ENCODE assay signal across 8 mouse cellular contexts in genomic region chr7:46845211-46845977, GRCm38 (mm10). TPM values are rescaled to one million over a fixed set of nuclear protein-coding genes. Genes with fewer than 3 reads are reported as not detected.
DNase-seq lines count a peak whose midpoint lies in the region; ATAC-seq lines count a peak whose summit lies in the region.

No protein-coding gene starts in this region.

- peaks cover 12% of the 10 kb centered on the region for H3K4me1 ChIP-seq in hindbrain, embryonic 12.5 days

- peak; percentile 94 for DNase-seq in NIH3T3 (ENCODE audit: low read depth)
- peak; percentile 97 for DNase-seq in cerebellum, postnatal 10 days
- DNase-seq in frontal cortex, postnatal 10 days (ENCODE audit: low spot score in 2 of 2): peak; percentile 87 to 92
- peak; percentile 89 to 93 for DNase-seq in layer of hippocampus, postnatal 14 days (ENCODE audit: low spot score in 2 of 2)
- DNase-seq in lung, postnatal 10 days: peak; percentile 96
- peak; percentile 85 for DNase-seq in ovary, postnatal 14 days (ENCODE audit: low spot score)
- peak; percentile 85 to 92 for DNase-seq in thymus, postnatal 10 days (ENCODE audit: low spot score in 2 of 2)

- no peaks in the 10 kb centered on the region for H3K9me3 ChIP-seq in hindbrain, embryonic 12.5 days (replicated peaks)

- H3K9ac ChIP-seq in hindbrain, embryonic 12.5 days: peak overlapping the region; percentile 89

- peaks cover 22% of the 10 kb centered on the region for H3K36me3 ChIP-seq in hindbrain, embryonic 12.5 days

- under 1% methylated on average over 51 of the region's 51 CpGs for WGBS in hindbrain, embryonic 12.5 days

- ATAC-seq in hindbrain, embryonic 12.5 days (ENCODE audit: low FRiP score): peak; percentile 86

- peak overlapping the region; percentile 75 for H3K4me3 ChIP-seq in hindbrain, embryonic 12.5 days

- peak overlapping the region; percentile 84 for H3K27ac ChIP-seq in hindbrain, embryonic 12.5 days

- H3K27me3 ChIP-seq in hindbrain, embryonic 12.5 days: peaks cover 10% of the 10 kb centered on the region; the same call in 1 of the 2 replicates

- H3K4me2 ChIP-seq in hindbrain, embryonic 12.5 days (replicated peaks): peak overlapping the region; percentile 95

RNA-seq across cellular contexts. Expression of gene Ldha, which starts 4.1 kb away (rescaled TPM):
- 855 and 900 TPM in 2 replicates for polyA plus RNA-seq in hindbrain, embryonic 12.5 days (2016; fragmentation: Nextera tagmentation; extraction: Ambion mirVana)
- 100 to 1,000 TPM; 378 to 396 TPM for total RNA-seq in layer of hippocampus, postnatal 14 days (2021)

RNA-seq across cellular contexts. Expression of gene Ldhc, which starts 15.6 kb away (rescaled TPM):
- 0.36 TPM in 1 of 2 replicates, not detected in the other for polyA plus RNA-seq in hindbrain, embryonic 12.5 days (2016; fragmentation: Nextera tagmentation; extraction: Ambion mirVana)
- not detected for total RNA-seq in layer of hippocampus, postnatal 14 days (2021)

RNA-seq across cellular contexts. Expression of gene Gtf2h1, which starts 49.5 kb away (rescaled TPM):
- polyA plus RNA-seq in hindbrain, embryonic 12.5 days (2016; fragmentation: Nextera tagmentation; extraction: Ambion mirVana): 47.8 and 50.5 TPM in 2 replicates
- 10 to 100 TPM; 34.3 to 41.6 TPM for total RNA-seq in layer of hippocampus, postnatal 14 days (2021)

RNA-seq across cellular contexts. Expression of gene Hps5, which starts 49.5 kb away (rescaled TPM):
- 23.7 and 28.9 TPM in 2 replicates for polyA plus RNA-seq in hindbrain, embryonic 12.5 days (2016; fragmentation: Nextera tagmentation; extraction: Ambion mirVana)
- 10 to 100 TPM; 16.0 to 18.7 TPM for total RNA-seq in layer of hippocampus, postnatal 14 days (2021)

Comparison
In these comparisons a context has a peak if more than half of its experiments do, and no peak if none do; other contexts are left out.
1. Peak in every context shown above with its lines: DNase-seq, ATAC-seq, H3K4me3 ChIP-seq and H3K27ac ChIP-seq.